Mouse (Mus musculus): ENCODE data around the gene Tmc6. TPM values are rescaled to one million over a fixed set of nuclear protein-coding genes. Genes with fewer than 3 reads are reported as not detected.
A peak's percentile ranks its signal among the peaks of the same experiment; 100 is the strongest.

The Tmc6 gene
- polyA plus RNA-seq, 1 experiment from 2014 or later: 24.7 TPM

GRCm38 (mm10) chr11:117778851-117779433 is 3.1 kb downstream of the Tmc6 start:
- Histone ChIP-seq H3K4me2 (peak overlapping the region; percentile 98), H3K9me3 (no peaks in the 10 kb centered on the region), H3K36me3 (no peaks in the 10 kb centered on the region), H3K4me1 (peaks cover 56% of the 10 kb centered on the region), H3K27me3 (no peaks in the 10 kb centered on the region), H3K9ac (peak overlapping the region; percentile 49; the same call in 1 of the 2 replicates), H3K27ac (peak overlapping the region; percentile 88), H3K4me3 (peak overlapping the region; percentile 54)
- WGBS: 44% methylated on average over 12 of the region's 12 CpGs
- no peak for ATAC-seq (ENCODE audit: borderline replicate concordance, extremely low read depth, low FRiP score, low TSS enrichment)

DNA sequence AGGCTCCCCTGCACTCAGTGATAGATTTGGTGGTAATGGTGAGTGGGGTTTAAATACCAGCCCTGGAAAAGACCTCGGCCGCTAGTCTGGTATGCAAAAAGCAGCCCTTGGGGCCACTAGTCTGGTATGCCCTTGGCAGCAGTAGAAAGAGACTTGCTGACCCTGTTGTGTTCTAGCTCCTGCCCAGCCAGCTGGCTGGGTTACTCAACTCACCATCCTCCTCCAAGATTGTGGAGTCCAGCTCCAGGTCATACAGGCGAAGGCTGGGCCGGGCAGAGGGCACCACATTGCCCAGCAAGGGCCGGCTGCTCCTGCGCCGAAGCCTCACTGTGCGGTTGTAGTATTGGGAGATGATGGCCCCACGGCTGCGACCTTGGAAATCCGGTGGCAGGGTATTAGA is 4.0 kb downstream of the Tmc6 start:
- 88% methylated on average over 11 of the region's 11 CpGs for WGBS
- no peak overlapping the region for H3K4me2 ChIP-seq
- H3K27me3 ChIP-seq: no peaks in the 10 kb centered on the region
- H3K4me3 ChIP-seq: no peak overlapping the region
- peaks cover 49% of the 10 kb centered on the region for H3K4me1 ChIP-seq
- 0 out of 2 replicates have a peak overlapping the region, but pooled peaks have one; percentile 88 for H3K27ac ChIP-seq
- ATAC-seq (ENCODE audit: borderline replicate concordance, extremely low read depth, low FRiP score, low TSS enrichment): no peak
- no peaks in the 10 kb centered on the region for H3K9me3 ChIP-seq
- H3K36me3 ChIP-seq: no peaks in the 10 kb centered on the region
- H3K9ac ChIP-seq: no peak overlapping the region

GRCm38 (mm10) chr11:117777111-117777510 is 4.9 kb downstream of the Tmc6 start:
- Histone ChIP-seq H3K27ac (no peak overlapping the region), H3K36me3 (no peaks in the 10 kb centered on the region), H3K4me3 (no peak overlapping the region), H3K4me2 (no peak overlapping the region), H3K9me3 (no peaks in the 10 kb centered on the region), H3K9ac (no peak overlapping the region), H3K4me1 (peaks cover 42% of the 10 kb centered on the region), H3K27me3 (no peaks in the 10 kb centered on the region)
- WGBS: 81% methylated on average over 5 of the region's 5 CpGs
- ATAC-seq (ENCODE audit: borderline replicate concordance, extremely low read depth, low FRiP score, low TSS enrichment): no peak

DNA sequence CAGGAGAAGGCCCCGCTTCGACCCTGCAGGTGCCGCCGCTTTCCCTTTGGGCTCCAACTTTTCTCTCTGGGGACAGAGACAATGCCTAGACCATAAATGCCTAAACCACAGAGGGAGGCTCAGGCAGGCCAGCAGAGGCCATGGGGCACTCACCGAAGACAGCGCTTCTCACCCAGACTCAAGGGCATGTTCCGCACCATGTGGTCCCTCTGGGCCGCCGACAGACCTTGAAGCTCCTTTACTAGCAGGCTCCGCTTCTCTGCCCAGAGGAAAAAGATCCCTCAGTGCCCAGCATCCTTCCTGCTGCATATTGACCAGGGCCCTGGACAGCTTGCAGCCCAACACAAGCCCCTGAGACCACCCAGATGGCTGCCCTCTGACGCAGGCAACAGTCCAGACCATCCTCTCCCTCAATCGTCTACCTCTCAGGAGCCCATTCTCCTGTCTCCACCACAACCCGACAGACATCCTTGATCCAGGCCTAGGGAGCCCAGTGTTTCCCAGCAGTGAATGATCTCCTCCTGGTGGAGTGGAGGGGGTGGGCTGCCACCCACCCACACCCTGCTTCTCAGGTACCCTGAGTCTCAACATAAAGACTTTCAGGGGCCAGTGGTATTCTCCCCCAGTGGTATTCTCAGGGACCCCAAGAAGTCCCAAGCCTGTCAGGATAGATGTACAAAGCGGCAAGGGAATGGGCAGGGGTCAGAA is 5.8 kb downstream of the Tmc6 start:
- Histone ChIP-seq H3K36me3 (no peaks in the 10 kb centered on the region), H3K27ac (no peak overlapping the region), H3K9me3 (no peaks in the 10 kb centered on the region), H3K27me3 (no peaks in the 10 kb centered on the region), H3K4me2 (no peak overlapping the region), H3K4me1 (peaks cover 33% of the 10 kb centered on the region), H3K4me3 (no peak overlapping the region), H3K9ac (no peak overlapping the region)
- WGBS: 90% methylated on average over 14 of the region's 14 CpGs
- ATAC-seq (ENCODE audit: borderline replicate concordance, extremely low read depth, low FRiP score, low TSS enrichment): no peak

- H3K4me3 ChIP-seq: no peak overlapping the region
- H3K36me3 ChIP-seq: no peaks in the 10 kb centered on the region
Measured at GRCm38 (mm10) chr11:117775540-117775939, 6.5 kb downstream of the Tmc6 start.

DNA sequence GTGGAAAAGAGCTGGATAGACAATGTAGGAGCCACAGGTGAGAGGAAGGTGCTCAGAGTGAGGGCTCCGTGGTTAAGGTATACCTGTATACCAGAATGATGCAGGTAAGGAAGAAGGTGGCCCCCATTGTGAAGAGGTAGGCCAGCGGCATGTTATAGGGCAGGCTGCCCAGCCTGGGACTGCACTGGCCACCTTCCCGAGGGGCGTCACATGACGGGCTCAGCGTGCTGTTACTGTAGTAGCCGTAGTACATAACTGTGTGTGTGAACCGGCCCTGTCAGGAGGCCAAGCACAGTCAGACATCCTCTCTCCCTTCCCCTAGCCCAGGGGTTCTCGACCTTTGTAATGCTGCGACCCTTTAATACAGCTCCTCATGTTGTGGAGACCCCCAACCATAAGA is 7.1 kb downstream of the Tmc6 start:
- Histone ChIP-seq H3K4me2 (no peak overlapping the region), H3K27ac (no peak overlapping the region), H3K9ac (no peak overlapping the region), H3K4me3 (no peak overlapping the region), H3K36me3 (no peaks in the 10 kb centered on the region), H3K27me3 (no peaks in the 10 kb centered on the region), H3K9me3 (no peaks in the 10 kb centered on the region), H3K4me1 (peaks cover 20% of the 10 kb centered on the region)
- 88% methylated on average over 10 of the region's 10 CpGs for WGBS
- ATAC-seq (ENCODE audit: borderline replicate concordance, extremely low read depth, low FRiP score, low TSS enrichment): no peak

More at GRCm38 (mm10) chr11:117775540-117775939, 6.5 kb downstream of the Tmc6 start:
- H3K4me1 ChIP-seq: peaks cover 26% of the 10 kb centered on the region
- no peaks in the 10 kb centered on the region for H3K9me3 ChIP-seq
- no peak for ATAC-seq (ENCODE audit: borderline replicate concordance, extremely low read depth, low FRiP score, low TSS enrichment)
- no peak overlapping the region for H3K27ac ChIP-seq
- no peak overlapping the region for H3K9ac ChIP-seq
- no peak overlapping the region for H3K4me2 ChIP-seq
- no peaks in the 10 kb centered on the region for H3K27me3 ChIP-seq
- 89% methylated on average over 13 of the region's 13 CpGs for WGBS

- H3K36me3 ChIP-seq: no peaks in the 10 kb centered on the region
- 88% methylated on average over 7 of the region's 7 CpGs for WGBS
- H3K9me3 ChIP-seq: no peaks in the 10 kb centered on the region
- H3K27ac ChIP-seq: no peak overlapping the region
- H3K9ac ChIP-seq: no peak overlapping the region
- no peak overlapping the region for H3K4me2 ChIP-seq
- no peaks in the 10 kb centered on the region for H3K27me3 ChIP-seq
- no peak for ATAC-seq (ENCODE audit: borderline replicate concordance, extremely low read depth, low FRiP score, low TSS enrichment)
- H3K4me1 ChIP-seq: peaks cover 15% of the 10 kb centered on the region
- H3K4me3 ChIP-seq: no peak overlapping the region
Measured at GRCm38 (mm10) chr11:117772352-117772751, 9.6 kb downstream of the Tmc6 start.

- WGBS: 75% methylated on average over 10 of the region's 10 CpGs
- Histone ChIP-seq H3K4me3 (no peak overlapping the region), H3K4me2 (no peak overlapping the region), H3K36me3 (no peaks in the 10 kb centered on the region), H3K27ac (no peak overlapping the region), H3K9ac (no peak overlapping the region), H3K27me3 (no peaks in the 10 kb centered on the region), H3K4me1 (peaks cover 13% of the 10 kb centered on the region), H3K9me3 (no peaks in the 10 kb centered on the region)
- ATAC-seq (ENCODE audit: borderline replicate concordance, extremely low read depth, low FRiP score, low TSS enrichment): no peak
Measured at GRCm38 (mm10) chr11:117770407-117770806, 11.6 kb downstream of the Tmc6 start.

- H3K4me1 ChIP-seq: peaks cover 13% of the 10 kb centered on the region
- ATAC-seq (ENCODE audit: borderline replicate concordance, extremely low read depth, low FRiP score, low TSS enrichment): no peak
- 69% methylated on average over 7 of the region's 7 CpGs for WGBS
- no peaks in the 10 kb centered on the region for H3K9me3 ChIP-seq
- 0 out of 2 replicates have a peak overlapping the region, but pooled peaks have one; percentile 9 for H3K27ac ChIP-seq
- H3K36me3 ChIP-seq: peaks cover 5% of the 10 kb centered on the region
- no peak overlapping the region for H3K9ac ChIP-seq
- H3K4me3 ChIP-seq: no peak overlapping the region
- H3K27me3 ChIP-seq: no peaks in the 10 kb centered on the region
- no peak overlapping the region for H3K4me2 ChIP-seq
Measured at GRCm38 (mm10) chr11:117769683-117770047, 12.3 kb downstream of the Tmc6 start.

GRCm38 (mm10) chr11:117768725-117769682 is 13.0 kb downstream of the Tmc6 start:
- no peaks in the 10 kb centered on the region for H3K27me3 ChIP-seq
- H3K27ac ChIP-seq: peak overlapping the region; percentile 9; the same call in 1 of the 2 replicates
- H3K9ac ChIP-seq: no peak overlapping the region
- H3K9me3 ChIP-seq: no peaks in the 10 kb centered on the region
- no peak overlapping the region for H3K4me3 ChIP-seq
- ATAC-seq (ENCODE audit: borderline replicate concordance, extremely low read depth, low FRiP score, low TSS enrichment): no peak
- peaks cover 10% of the 10 kb centered on the region for H3K36me3 ChIP-seq
- 57% methylated on average over 20 of the region's 20 CpGs for WGBS
- H3K4me2 ChIP-seq: no peak overlapping the region
- peaks cover 13% of the 10 kb centered on the region for H3K4me1 ChIP-seq

DNA sequence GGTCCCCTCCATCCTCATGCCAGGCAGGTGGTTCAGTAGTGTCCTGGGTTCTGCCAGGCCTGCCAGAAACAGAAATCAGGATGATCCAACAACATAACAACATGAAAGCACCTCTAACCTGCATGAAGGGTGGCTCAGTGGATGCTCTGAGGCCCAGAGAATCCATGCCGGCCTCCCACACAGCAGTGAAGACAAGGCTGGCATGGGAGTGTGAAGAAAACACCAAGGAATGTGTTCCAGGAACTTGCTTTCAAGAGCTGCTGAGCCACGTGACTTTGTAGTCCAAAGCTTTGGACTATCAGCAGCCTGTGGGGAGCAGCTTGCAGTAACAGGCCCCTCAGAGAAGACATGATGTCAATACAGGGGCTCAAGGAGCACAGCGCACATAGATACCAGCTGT is 15.7 kb downstream of the Tmc6 start:
- Histone ChIP-seq H3K36me3 (peaks cover 23% of the 10 kb centered on the region), H3K4me2 (no peak overlapping the region), H3K27ac (no peak overlapping the region), H3K4me1 (peaks cover 13% of the 10 kb centered on the region), H3K9me3 (no peaks in the 10 kb centered on the region), H3K4me3 (no peak overlapping the region), H3K9ac (no peak overlapping the region), H3K27me3 (no peaks in the 10 kb centered on the region)
- WGBS: 75% methylated on average over 3 of the region's 3 CpGs
- no peak for ATAC-seq (ENCODE audit: borderline replicate concordance, extremely low read depth, low FRiP score, low TSS enrichment)

Measured in lung, embryonic 15.5 days (tissue).